Mouse (Mus musculus) limb, embryonic 11.5 days (tissue): ENCODE results near the gene Arpc2. TPM values are rescaled to one million over a fixed set of nuclear protein-coding genes. Genes with fewer than 3 reads are reported as not detected.

Experiments used
- ATAC-seq: fragments of 200-750 bp; cut with Nextera tagmentation; 2 replicates; pipeline ENCODE4 v1.8.0; 2017; ENCODE audit warnings: low read depth; ENCODE audit not compliant: insufficient number of reproducible peaks, low FRiP score, low TSS enrichment
- DNase-seq: peaks from one replicate; pipeline ENCODE4 v3.0.0-alpha.2; 2015; ENCODE audit warnings: low spot score
- H3K27ac ChIP-seq: fragments of 300-500 bp; sonication (generic); replicated peaks from 2 replicates; pipeline ENCODE4 v1.5.1; 2014; ENCODE audit warnings: low read depth, mild to moderate bottlenecking, low read length
- H3K27me3 ChIP-seq: fragments of 300-500 bp; sonication (generic); 2 replicates; pipeline ENCODE4 v1.6.1; 2014; ENCODE audit warnings: mild to moderate bottlenecking, low read length, mixed read lengths; ENCODE audit not compliant: control insufficient read depth, insufficient read depth
- H3K36me3 ChIP-seq: fragments of 300-500 bp; sonication (generic); 2 replicates; pipeline ENCODE4 v1.6.1; 2014; ENCODE audit warnings: mild to moderate bottlenecking, low read length, moderate library complexity, mixed read lengths; ENCODE audit not compliant: control insufficient read depth, insufficient read depth
- H3K4me1 ChIP-seq: fragments of 300-500 bp; sonication (generic); 2 replicates; pipeline ENCODE4 v1.6.1; 2014; ENCODE audit warnings: low read length, mixed read lengths; ENCODE audit not compliant: control insufficient read depth, insufficient read depth
- H3K4me2 ChIP-seq: fragments of 300-500 bp; sonication (generic); 2 replicates; pipeline ENCODE4 v1.6.1; 2014; ENCODE audit warnings: low read depth, mild to moderate bottlenecking, moderate library complexity; ENCODE audit not compliant: severe bottlenecking
- H3K4me3 ChIP-seq: fragments of 300-500 bp; sonication (generic); 2 replicates; pipeline ENCODE4 v1.5.1; 2014; ENCODE audit warnings: low read depth, low read length
- H3K9ac ChIP-seq: fragments of 300-500 bp; sonication (generic); 2 replicates; pipeline ENCODE4 v1.6.1; 2014; ENCODE audit warnings: mild to moderate bottlenecking, low read length
- H3K9me3 ChIP-seq: fragments of 300-500 bp; sonication (generic); 2 replicates; pipeline ENCODE4 v1.6.1; 2016; ENCODE audit warnings: low read length; ENCODE audit not compliant: control insufficient read depth
- WGBS: fragments of 180-500 bp; shearing (Covaris S2); extraction: QIAGEN DNeasy Blood & Tissue Kit; methylation state at CpG from one replicate; pipeline ENCODE4 v1.1.7; 2014; 5-methylcytosine and 5-hydroxymethylcytosine counted together
- polyA plus RNA-seq: library from polyadenylated mRNA; unstranded; fragments of >200 nt; fragmentation: Nextera tagmentation; extraction: Ambion mirVana; gene quantifications from 2 replicates; pipeline ENCODE4 v1.2.1, GENCODE M21; 2014

The Arpc2 gene
- polyA plus RNA-seq, 1 experiment from 2014 or later = 323 TPM

DNA sequence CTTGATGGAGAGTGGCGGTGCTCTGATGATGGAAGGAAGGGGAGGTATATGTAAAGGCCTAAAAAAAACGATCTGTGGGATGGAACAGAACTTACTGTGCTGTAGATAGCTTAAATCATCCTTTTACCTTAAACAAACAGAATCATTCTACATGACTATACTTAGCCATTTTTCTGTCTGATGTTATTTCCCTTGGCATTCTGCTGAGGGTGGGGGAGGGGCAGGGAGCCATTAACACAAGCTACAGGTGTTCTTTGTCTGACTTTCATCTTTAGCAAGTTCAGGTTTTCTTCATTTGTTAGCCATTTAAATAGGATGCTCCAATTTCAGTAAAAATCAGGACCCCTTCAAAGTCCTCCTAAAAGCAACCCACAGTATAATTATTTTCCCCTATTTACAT lies 9.6 kb downstream of the Arpc2 start:
- peaks cover 6% of the 10 kb centered on the region; the same call in 1 of the 2 replicates for H3K36me3 ChIP-seq
- no peak overlapping the region for H3K4me3 ChIP-seq
- WGBS = 82% methylated on average over 2 of the region's 2 CpGs

DNA sequence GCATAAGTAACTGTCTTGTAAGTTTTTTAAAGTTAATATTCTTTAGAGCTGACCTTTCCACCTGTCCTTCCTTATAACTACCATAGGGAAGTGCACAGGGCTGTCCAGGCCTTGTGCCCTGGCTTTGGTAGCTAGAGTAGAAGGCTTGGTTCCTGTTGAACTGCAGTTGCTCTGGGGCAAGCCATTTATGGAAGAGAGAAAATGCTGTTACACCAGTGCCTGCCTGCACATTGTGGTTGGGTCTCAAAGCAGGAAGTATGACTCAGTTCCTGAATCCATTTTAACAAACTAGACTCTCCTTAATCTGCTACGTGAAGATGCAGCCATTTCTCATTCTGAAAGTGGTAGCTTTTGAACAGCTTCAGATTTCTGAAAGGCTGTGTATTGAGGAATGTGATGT lies 12.9 kb downstream of the Arpc2 start:
- ATAC-seq (no peak), DNase-seq (no peak)
- no peaks in the 10 kb centered on the region for H3K4me1 ChIP-seq
- H3K4me2 ChIP-seq = no peak overlapping the region
- no peak overlapping the region for H3K27ac ChIP-seq
- no peaks in the 10 kb centered on the region for H3K27me3 ChIP-seq
- H3K36me3 ChIP-seq = peaks cover 19% of the 10 kb centered on the region
- WGBS = 70% methylated on average over 1 of the region's 1 CpGs
- no peak overlapping the region for H3K4me3 ChIP-seq
- no peak overlapping the region for H3K9ac ChIP-seq
- no peaks in the 10 kb centered on the region for H3K9me3 ChIP-seq

More for the DNA sequence above, 9.6 kb downstream of the Arpc2 start:
- DNase-seq (no peak), ATAC-seq (no peak)
- Histone ChIP-seq H3K27me3 (no peaks in the 10 kb centered on the region), H3K9ac (no peak overlapping the region), H3K4me2 (no peak overlapping the region), H3K4me1 (no peaks in the 10 kb centered on the region), H3K9me3 (no peaks in the 10 kb centered on the region), H3K27ac (no peak overlapping the region)

DNA sequence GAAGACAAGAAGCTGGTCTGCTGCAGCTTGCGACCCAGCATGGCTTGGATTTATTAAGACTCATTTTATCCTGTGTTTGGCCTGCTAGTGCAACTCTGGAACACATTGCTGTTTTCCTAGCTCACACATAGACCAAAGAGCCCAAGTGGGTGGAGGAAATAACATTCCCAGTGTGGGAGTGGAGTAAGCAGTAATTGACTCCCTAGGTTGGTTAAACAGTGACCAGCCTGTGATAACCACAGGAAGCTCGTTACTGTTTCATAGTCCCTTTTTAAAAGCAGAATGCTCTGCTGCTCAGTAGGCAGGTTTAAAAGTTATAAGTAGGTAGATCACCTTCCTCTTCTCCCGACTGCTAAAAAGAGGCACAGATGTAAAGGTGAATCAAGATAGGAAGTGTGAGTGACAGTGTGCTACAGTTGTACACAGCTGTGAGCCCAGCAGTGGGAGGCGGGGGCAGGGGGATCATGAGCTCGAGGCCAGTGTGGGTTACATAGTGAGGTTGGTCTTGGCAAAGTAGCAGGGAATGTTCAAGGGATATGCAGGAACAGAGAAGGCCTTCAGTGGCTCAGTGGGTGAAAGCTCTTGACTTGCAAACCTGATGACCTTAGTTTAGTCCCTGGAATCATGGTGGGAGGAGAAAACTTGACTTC lies 13.6 kb downstream of the Arpc2 start:
- 65% methylated on average over 5 of the region's 5 CpGs for WGBS
- no peak overlapping the region for H3K27ac ChIP-seq
- H3K4me1 ChIP-seq = no peaks in the 10 kb centered on the region
- no peaks in the 10 kb centered on the region for H3K9me3 ChIP-seq
- no peak overlapping the region for H3K4me2 ChIP-seq
- no peak overlapping the region for H3K9ac ChIP-seq
- H3K36me3 ChIP-seq = peaks cover 19% of the 10 kb centered on the region
- no peaks in the 10 kb centered on the region for H3K27me3 ChIP-seq
- ATAC-seq = no peak
- H3K4me3 ChIP-seq = no peak overlapping the region
- no peak for DNase-seq

DNA sequence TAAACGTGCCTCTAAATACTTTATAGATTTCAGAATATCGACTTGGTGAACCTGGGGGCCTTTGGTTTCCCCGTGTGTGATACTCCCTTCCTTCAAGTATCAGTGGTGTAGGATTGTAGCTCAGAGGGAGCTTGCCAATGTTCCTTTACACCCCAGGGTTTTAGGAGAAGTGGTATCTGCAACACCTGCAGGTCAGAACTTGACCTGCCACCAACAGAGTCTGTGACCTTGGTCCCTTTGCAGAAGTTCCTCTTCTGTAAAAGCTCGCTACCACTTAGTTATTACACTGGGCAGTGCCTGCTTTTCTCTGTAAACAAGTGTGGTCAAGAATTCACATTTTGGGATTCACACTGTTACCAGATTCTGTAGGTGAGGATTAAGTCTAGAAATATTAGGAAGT lies 14.2 kb downstream of the Arpc2 start:
- H3K4me2 ChIP-seq = no peak overlapping the region
- H3K4me3 ChIP-seq = no peak overlapping the region
- no peak overlapping the region for H3K9ac ChIP-seq
- H3K9me3 ChIP-seq = no peaks in the 10 kb centered on the region
- no peak overlapping the region for H3K27ac ChIP-seq
- WGBS = 88% methylated on average over 4 of the region's 4 CpGs
- H3K27me3 ChIP-seq = no peaks in the 10 kb centered on the region
- no peak for DNase-seq
- peaks cover 19% of the 10 kb centered on the region for H3K36me3 ChIP-seq
- no peaks in the 10 kb centered on the region for H3K4me1 ChIP-seq
- no peak for ATAC-seq

DNA sequence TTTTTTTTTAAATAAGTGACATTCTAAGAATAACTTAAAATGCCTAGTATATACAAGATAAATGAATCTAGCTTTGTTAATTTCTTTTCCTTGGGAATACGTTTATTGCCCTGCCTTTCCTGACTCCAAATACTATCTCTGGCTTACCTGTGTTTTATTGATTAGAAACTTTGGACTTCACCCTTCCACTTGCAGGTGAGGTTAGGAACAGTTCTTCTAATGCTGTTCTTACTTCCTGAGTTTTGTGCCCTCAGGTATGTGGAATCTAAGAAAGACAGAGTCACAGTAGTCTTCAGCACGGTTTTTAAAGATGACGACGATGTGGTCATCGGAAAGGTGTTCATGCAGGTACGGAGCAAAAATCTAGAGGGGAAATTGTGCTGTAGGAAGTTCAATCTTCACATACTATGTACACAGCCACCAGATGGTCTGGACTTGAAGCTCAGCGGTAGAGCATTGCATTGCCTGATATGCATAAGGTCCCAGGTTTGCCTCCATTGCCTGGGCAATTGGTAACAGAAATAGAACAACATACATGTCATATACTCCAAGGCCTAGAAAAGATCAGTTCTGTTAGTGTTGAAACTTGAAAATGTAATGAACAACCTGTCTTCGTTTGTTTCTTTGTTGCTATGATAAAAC lies 19.9 kb downstream of the Arpc2 start:
- peaks cover 24% of the 10 kb centered on the region for H3K36me3 ChIP-seq
- no peak overlapping the region for H3K4me3 ChIP-seq
- H3K9ac ChIP-seq = no peak overlapping the region
- no peaks in the 10 kb centered on the region for H3K4me1 ChIP-seq
- no peak for ATAC-seq
- no peak for DNase-seq
- H3K4me2 ChIP-seq = no peak overlapping the region
- H3K27ac ChIP-seq = no peak overlapping the region
- WGBS = 93% methylated on average over 8 of the region's 8 CpGs
- H3K27me3 ChIP-seq = no peaks in the 10 kb centered on the region
- H3K9me3 ChIP-seq = no peaks in the 10 kb centered on the region

DNA sequence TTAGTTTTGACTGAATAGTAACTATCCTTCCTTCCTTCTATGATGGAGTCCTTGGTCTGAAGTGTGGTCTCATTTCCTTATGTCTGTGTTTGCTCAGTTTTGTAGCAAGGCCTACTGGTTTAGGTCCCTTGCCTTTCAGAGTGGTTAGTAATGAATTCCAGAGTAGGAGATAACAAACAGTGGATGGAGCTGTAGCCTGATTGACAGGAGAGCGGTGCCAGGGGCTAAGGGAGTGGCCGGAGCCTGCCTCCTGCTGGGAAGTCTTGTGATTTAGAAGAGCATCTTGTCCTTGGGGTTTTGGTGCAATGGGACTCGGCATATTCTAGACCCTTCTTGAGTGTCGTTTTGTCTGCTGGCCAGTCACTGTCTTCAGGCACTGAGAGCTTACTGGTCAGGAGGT lies 20.9 kb downstream of the Arpc2 start:
- WGBS = 87% methylated on average over 4 of the region's 4 CpGs
- no peak for ATAC-seq
- H3K4me2 ChIP-seq = no peak overlapping the region

DNA sequence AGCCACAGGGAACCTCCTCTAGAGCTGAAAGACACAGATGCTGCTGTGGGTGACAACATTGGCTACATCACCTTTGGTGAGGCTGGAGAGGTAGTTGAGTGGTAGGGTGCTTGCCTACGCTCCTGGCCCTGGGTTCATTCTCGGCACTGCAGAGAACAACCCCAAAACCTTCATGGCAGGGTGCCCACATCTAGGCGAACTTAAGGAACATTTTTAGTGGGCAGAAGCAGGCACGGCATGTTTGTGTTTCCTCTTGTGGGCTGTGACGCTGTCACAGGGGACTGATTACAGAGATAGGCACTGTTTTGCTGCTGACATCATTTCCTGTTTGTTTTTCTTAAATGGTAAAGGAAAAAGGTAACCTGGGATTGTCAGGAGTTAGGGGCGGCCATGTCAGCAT lies 26.6 kb downstream of the Arpc2 start:
- DNase-seq (no peak), ATAC-seq (no peak)
- no peak overlapping the region for H3K27ac ChIP-seq
- H3K4me3 ChIP-seq = no peak overlapping the region
- no peaks in the 10 kb centered on the region for H3K4me1 ChIP-seq
- no peaks in the 10 kb centered on the region for H3K27me3 ChIP-seq
- peaks cover 36% of the 10 kb centered on the region for H3K36me3 ChIP-seq
- 89% methylated on average over 6 of the region's 6 CpGs for WGBS
- H3K4me2 ChIP-seq = no peak overlapping the region
- H3K9ac ChIP-seq = no peak overlapping the region
- H3K9me3 ChIP-seq = no peaks in the 10 kb centered on the region

More for the DNA sequence above, 20.9 kb downstream of the Arpc2 start:
- DNase-seq = no peak
- Histone ChIP-seq H3K4me1 (no peaks in the 10 kb centered on the region), H3K27ac (no peak overlapping the region), H3K27me3 (no peaks in the 10 kb centered on the region), H3K9ac (no peak overlapping the region), H3K4me3 (no peak overlapping the region), H3K9me3 (no peaks in the 10 kb centered on the region), H3K36me3 (peaks cover 16% of the 10 kb centered on the region)

DNA sequence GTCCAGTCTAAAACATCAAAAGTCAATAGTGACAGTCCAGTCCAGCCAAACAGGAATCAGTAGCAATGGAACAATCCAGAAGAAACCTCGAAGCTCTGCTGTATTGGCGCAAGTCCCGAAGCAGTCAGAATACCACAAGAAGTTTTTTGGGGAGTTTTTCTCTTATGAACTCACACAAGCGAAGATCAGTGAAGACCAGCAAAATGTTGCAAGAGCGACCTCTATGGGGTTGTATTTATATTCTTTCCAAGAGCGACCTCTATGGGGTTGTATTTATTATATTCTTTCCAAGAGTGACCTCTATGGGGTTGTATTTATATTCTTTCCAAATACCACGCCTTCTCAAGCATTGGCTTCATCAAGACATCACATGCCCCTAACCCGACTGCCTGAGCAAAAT lies 32.9 kb downstream of the Arpc2 start:
- Histone ChIP-seq H3K4me3 (no peak overlapping the region), H3K27ac (no peak overlapping the region), H3K4me2 (no peak overlapping the region), H3K27me3 (no peaks in the 10 kb centered on the region), H3K9ac (no peak overlapping the region), H3K4me1 (no peaks in the 10 kb centered on the region), H3K9me3 (no peaks in the 10 kb centered on the region), H3K36me3 (peaks cover 25% of the 10 kb centered on the region)
- DNase-seq = no peak
- 92% methylated on average over 8 of the region's 8 CpGs for WGBS
- ATAC-seq = no peak
